Mouse (Mus musculus) kidney, adult 18-20 months (tissue): ENCODE measurements around the gene Olfr905.

Source experiments
- DNase-seq: peaks from one replicate; pipeline ENCODE4 v3.0.0; 2021

The Olfr905 gene

GRCm38 (mm10) chr9:38470807-38471206 is at the start of gene Olfr905:
TSS of gene Olfr905 (plus strand) at chr9:38471107.
- DNase-seq = no peak

- DNase-seq = no peak
Observed at GRCm38 (mm10) chr9:38423801-38424200, 47.1 kb upstream of the Olfr905 start.

GRCm38 (mm10) chr9:38427026-38427425 is 43.9 kb upstream of the Olfr905 start:
- no peak for DNase-seq

GRCm38 (mm10) chr9:38429155-38429554 is 41.8 kb upstream of the Olfr905 start, which contains the start of gene Olfr901:
TSS of gene Olfr901 (plus strand) at chr9:38429455.
- no peak for DNase-seq

- DNase-seq = no peak
Observed at GRCm38 (mm10) chr9:38447352-38447751, 23.6 kb upstream of the Olfr905 start, which contains the start of gene Olfr902. TSS of gene Olfr902 (plus strand) at chr9:38447652.

GRCm38 (mm10) chr9:38462844-38463243 is 8.1 kb upstream of the Olfr905 start, which contains the start of gene Olfr904:
TSS of gene Olfr904 (plus strand) at chr9:38463144.
- DNase-seq = no peak

- DNase-seq = no peak
Observed at GRCm38 (mm10) chr9:38486785-38487184, 15.9 kb downstream of the Olfr905 start, which contains the start of gene Olfr906. TSS of gene Olfr906 (plus strand) at chr9:38487085.

GRCm38 (mm10) chr9:38495501-38495900 is 24.6 kb downstream of the Olfr905 start, which contains the start of gene Olfr907:
TSS of gene Olfr907 (plus strand) at chr9:38495801.
- DNase-seq = no peak

GRCm38 (mm10) chr9:38512353-38512752 is 41.4 kb downstream of the Olfr905 start:
- DNase-seq = no peak

GRCm38 (mm10) chr9:38521280-38521679 is 50.4 kb downstream of the Olfr905 start, which contains the start of gene Olfr911-ps1:
TSS of gene Olfr911-ps1 (plus strand) at chr9:38521580.
- no peak for DNase-seq
